Mouse (Mus musculus) ZHBTc4 (cell line): Measurements from ENCODE around the gene Adgrd1.

Experiments used
- DNase-seq: peaks from one replicate; pipeline ENCODE4 v3.0.0-alpha.2; 2011; ENCODE audit warnings: low read depth, low spot score

Adgrd1 gene

DNA sequence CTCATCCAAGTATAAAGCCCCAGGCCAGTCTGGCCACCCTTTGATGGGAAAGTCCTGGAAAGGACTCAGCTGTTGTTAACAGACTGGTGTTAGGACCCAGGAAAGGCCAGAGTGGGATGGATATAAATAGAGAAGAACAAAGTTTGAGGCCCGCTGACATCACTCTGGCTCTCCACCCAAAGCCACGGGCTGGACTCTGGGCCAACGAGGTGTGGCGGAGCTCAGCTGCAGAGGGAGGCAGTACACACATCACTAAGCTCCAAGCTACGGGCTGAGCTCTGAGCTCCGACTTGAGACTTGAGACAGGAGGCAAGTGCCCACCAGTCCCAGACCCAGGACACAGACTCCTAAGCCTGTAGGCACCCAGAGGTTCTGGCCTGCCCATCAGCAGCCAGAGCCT is at the start of gene Adgrd1:
TSS of gene Adgrd1 (plus strand) at position 240 of the 400 bp plus-strand sequence.
- DNase-seq: no peak

DNA sequence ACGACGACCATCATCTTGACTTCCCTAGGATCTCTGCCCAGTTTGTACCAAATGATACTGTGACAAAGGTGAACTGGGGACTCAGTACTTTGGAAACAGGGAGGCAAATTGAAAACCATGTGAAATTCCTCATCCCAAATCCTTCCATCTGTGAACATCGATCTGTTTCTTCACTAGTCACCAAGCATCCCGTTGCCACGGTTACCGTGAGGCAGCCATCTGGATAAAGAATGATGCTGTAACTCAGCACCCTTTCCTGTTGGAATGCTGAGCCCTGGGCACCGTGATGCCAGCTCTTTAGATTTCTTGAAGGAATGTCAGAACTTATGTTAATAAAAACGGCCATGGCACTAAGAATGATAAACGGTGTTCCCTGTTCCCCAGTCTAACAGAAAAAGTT is 47.2 kb upstream of the Adgrd1 start:
- DNase-seq: no peak

DNA sequence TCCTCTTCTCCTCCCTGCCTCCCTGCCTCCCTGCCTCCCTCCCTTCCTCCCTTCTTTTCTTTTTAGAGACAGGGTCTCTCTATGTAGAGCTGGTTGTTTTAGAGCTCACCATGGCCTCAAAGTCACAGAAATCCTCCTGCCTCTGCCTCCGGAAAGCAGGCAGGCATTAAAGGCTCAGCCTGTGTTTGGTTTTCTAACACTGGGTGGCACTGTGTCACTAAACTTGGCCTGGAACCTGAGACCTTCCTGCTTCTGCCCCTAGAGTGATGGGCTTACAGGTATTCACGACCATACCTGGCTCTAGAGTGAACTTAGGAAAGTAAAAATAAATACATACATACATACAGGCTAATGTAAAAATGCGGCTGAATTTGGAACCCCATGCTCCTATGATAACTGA is 44.6 kb upstream of the Adgrd1 start:
- DNase-seq: peak; percentile 59

DNA sequence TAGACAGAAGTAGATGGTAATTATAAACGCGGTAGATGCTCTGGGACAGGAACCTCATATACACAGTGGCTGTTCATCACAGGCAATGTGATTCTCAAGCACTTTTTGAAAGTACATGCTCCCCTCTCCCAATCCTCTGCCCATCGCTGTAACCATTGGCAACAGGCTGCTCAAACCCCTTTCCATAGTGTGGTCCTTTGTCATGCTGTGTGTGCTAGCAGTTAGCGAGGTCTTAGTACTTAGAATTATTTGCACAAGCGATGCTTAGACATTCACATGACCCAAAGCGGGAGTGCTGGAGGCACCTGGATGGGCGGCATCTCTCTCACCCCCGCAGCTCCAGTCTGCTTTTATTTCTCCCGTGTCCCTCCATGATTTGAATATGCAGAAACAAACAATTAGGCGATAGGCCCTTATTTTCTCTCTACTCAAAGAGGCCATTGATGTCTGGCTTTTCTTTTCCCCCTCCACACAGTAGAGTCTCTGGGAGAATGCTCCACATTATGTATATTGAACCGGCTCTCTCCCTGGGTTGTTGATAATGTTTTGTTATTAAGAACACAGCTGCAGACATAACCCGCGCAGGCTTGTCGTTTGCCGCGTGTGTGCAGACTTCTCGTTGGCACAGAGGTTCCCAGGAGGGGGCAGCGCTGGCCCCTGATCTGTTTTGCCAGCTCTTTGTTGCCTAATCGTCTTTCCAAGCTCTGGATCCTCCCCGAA is 43.8 kb upstream of the Adgrd1 start:
- no peak for DNase-seq

DNA sequence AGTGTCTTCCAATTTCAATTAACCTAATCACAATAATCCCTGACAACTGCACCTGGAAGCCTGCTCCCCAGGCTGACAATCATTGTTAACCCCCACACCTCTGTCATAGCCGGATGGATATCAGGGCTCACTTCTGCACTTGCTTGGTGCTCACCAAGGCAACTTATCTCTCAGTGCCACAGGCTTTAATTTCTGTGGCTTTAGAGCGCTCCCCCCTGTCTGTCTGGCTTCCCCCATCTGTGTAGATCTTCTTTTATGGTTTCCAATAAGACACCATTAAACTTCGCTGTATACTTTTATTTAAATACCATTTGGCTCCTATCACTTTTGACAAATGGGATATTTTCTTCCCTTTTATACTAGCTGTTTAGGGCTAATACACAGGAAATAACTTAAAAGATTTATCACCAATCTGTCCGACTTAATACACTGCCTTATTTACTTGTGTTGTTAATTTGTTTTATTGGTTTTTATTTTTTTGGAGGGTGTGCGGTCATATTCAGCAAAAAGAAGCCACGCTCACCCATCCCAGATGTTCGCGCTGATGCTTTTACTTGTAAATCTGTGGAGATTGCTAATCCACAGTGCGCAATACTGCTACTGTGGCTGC is 41.8 kb upstream of the Adgrd1 start:
- DNase-seq: no peak

DNA sequence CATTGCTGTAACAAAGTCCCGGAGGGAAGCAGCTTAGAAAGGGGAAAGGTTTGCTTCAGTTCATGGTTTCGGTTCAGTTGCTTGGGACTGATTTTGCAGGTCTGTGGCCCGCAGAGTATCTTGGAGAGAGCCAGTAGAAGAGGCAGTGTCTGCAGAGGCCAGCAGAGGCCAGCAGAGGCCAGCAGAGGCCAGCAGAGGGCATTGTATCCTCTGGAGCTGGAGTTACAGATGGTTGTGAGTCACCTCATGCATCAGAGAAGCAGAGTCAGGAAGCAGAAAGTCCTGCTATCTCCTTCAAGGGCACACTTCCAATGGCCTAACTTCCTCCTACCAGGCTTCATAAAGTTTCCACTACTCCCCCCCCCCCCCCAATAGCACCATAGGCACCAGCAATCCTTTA is 37.4 kb upstream of the Adgrd1 start:
- peak; percentile 59 for DNase-seq

DNA sequence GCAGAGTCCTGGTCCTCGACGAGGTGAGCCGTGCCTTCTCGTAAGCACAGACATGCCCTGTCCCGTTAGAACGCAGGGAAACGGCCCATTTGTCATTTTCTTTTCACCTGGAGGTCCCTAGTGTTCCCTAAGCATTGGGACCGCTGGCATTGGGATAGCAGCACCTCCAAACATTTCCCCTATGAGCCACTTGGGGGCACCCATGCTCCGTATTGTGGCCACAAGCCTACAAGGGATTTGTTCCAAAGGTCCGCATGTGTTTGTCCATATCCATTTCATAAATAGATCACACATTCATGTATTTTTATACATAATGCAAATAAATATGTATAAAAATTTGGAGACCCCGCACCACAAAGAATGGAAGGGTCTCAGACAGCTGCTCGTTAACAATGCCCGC is 35.0 kb upstream of the Adgrd1 start:
- peak; percentile 77 for DNase-seq

DNA sequence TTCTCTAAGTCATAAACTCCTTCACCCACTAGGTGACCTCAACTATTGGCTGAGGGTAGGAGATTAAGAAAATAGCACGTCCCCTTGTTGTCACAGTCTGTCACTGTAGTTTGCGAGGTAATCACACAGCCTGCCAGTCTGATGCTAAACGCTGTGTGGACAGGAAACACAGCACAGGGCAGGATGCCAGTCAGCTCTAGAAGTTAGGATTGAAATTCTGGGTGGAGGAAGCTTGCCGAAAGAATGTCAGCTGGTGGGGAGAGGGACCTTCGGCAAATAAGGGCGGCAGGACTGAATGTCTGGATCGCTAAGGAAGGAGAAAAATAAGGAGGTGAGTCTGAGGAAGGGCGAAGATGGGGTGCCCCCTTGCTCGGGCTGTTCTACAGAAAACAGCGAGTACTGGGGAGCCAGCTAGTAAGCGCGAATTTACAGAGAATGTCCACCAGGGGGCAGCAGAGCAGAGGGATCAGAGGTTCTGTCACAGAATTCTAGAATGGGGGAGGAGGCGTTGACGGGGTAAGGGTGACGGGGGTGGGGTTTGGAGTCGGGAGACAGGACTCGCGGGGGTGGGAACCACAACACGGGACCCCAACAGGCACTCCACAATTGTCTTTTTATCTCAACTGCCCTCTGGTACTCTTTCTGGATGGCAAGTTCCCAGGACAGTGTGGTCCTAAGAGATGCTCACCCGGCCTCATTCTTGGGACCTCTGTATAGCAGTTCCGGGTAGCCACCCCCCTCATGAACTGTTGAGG is 33.3 kb upstream of the Adgrd1 start:
- peak; percentile 79 for DNase-seq

DNA sequence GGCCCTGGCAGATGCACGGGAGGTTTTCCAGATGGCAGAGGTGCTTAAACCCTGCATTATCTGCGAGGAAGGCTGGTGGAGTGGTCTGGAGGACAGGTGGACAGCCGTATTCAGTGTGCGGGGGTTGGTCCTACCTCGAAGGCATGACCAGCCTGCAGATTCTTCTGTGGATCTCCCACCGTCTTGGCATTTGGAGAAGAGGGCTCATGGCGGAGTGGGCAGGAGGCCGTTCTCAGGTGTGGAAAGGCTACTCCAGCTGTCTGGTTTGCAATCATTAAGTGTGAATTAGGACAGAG is 32.8 kb upstream of the Adgrd1 start:
- no peak for DNase-seq

DNA sequence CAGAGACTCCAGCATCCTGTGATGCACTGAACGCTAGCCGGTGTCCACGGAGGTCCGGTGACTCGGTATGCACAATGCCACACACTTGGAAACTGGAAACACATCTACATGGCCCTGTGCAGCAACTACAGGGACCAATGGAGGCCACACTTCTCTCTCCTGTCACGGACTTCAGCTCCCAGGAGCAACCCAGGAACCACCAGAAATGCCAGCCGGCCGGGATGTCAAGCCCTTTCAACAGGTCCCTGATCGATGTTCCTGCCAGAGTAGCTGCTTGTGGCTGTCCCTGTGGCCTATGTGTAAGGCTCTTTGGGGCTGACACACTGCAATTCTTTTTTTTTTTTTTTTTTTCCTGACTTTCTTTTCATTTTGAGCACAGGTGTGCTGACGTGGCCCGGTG is 32.4 kb upstream of the Adgrd1 start:
- no peak for DNase-seq

DNA sequence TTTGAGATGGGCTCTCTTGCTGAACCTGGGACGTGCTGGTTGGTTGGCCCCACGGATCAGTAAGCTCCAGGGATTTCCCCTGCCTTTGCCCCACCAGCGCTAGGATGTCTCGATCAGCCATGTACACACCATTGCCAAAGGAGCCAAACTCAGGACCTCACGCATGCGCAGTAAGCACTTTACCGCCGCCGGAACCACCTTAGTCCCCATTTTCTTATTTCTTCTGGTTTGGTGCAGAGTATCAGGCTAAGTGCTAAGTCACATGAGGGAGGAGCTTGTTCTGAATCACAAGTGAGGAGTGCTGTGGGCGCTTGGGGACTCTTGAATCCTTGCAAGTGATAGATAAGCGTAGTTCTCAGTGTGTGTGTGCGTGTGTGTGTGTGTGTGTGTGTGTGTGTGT is 31.2 kb upstream of the Adgrd1 start:
- peak; percentile 93 for DNase-seq

DNA sequence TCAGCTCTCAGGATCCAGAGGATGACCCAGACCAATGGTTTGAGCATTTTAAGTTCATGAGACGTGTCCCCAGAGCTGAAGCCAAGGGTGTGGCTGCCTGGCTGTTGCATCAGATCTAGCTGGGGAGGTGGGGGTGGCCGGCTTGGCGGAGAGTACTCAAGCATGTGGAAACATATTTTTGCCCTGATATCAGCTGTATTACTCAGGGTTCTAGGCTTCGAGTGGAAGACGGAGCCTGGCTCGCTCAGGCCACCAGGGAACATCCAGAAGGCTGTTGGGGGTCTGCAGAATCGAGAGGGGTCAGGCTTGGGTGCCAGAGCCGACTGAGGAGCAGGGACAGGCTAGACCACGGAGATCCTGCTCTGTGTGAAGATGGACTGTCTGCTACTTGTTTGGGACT is 30.6 kb upstream of the Adgrd1 start:
- peak; percentile 31 for DNase-seq

DNA sequence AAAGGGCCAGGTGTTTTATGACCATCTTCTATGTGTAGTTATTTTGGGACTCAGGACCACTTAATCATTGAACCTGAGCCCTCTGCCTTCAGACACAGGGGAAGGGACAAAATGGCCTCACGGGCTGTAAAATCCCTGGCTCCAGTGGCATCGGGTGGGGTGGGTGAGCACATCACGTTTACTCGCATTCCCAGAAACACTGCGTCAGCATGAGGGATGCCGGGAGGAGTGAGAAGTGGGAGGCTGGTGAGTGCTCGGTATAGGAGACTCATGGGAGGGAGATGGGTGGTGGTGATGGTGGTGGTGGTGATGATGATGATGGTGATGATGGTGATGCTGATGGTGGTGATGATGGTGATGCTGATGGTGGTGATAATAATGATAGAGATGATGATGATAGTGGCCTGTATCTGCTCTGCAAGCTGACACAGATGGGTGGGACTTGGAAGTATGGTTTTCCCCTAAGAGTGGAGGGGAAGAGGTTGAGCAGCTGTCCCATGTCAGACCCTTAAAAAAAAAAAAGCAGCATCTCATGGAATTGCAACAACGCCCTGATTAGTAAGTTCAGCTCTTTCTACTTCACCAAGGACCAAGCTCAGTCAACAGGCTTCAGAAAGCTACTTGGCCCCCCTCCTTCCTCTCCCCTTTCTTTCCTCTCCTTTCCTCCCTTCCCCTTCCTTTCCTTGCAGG is 29.9 kb upstream of the Adgrd1 start:
- no peak for DNase-seq

DNA sequence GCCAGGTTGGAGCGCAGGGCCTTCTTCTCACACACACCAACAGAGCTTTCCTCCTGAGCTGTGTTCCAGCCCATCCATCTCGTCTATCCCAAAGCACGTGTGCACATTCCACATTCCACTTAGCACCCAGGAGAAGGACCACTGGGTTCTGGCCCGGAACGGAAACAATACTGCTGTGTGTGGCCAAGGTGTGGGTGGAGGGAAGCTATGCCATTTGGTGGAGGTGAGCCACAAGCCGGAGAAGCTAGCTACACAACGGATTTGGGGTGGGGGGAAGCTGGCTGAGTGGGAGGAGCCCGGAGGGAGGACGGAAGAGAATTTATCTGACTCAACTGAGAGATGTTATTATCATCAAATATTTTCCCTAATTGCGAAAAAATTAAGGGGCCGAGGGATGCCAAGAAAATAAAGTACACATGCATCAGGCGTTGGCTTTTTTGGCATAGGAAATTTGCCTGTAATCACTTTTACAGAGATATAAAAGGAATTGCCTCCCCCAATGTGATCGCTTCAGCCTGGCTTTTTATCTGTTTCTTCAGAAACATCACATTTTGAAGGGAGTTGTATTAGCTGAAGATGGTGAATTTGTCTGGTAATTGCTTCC is 29.2 kb upstream of the Adgrd1 start:
- no peak for DNase-seq

DNA sequence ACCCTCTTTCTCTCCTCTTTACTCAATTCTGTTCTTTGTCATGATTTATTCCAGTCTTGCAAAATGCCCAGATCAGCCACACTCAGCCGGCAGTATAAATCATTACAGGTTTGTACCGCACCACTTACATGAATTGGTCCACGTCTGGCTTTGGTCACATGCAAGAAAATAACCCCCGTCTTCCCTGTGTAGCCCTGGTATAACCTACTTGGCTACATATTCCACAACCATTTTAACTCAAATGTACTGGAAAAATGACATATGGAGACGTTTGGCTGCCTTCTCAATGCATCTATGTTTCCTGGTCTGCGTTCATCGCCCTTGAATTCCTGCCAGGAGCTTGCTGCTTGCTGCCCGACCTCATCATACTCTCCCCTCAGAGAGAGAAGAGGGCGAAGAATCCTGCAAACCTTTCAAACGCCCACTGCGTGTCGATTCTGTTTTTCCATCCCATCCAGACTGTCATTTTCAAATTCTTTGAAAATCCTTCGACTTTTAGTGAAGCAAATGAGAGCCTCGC is 24.7 kb upstream of the Adgrd1 start:
- no peak for DNase-seq

DNA sequence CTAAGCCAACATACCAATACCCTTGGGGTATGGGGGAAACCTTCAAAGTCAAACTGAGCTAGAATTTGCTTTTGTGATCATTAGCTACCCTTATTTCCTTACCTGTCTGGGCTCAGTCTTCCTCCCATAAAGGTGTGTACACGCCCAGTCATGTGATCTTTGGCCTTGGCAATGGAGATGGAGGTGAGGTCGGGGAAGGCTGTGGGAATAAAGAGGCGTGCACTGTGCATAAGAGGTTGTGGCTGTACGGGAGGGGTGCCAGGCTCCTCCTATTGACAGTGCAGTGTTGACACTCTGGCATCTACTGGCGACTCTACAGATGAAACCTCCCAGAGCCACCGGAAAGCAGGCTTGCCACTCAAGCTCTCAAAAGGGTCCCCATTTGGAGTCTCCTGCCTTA is 23.1 kb upstream of the Adgrd1 start:
- no peak for DNase-seq

DNA sequence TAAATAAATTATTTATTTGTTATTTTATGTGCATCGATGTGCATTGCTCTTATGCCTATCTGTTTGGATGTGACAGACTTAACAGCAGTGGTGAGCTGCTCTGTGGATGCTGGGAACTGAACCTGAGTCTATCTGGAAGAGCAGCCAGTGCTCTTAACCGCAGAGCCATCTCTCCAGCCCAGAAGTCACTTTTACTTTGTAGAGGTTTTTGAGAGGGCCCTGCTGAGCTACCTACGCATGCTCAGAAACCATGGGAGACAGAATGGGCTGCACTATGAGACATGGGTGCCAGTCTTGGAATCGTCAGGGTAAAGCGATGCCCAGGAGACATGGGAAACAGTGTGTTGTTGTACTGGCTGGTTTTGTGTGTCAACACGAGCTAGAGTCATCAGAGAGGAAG is 20.5 kb upstream of the Adgrd1 start:
- DNase-seq: no peak

DNA sequence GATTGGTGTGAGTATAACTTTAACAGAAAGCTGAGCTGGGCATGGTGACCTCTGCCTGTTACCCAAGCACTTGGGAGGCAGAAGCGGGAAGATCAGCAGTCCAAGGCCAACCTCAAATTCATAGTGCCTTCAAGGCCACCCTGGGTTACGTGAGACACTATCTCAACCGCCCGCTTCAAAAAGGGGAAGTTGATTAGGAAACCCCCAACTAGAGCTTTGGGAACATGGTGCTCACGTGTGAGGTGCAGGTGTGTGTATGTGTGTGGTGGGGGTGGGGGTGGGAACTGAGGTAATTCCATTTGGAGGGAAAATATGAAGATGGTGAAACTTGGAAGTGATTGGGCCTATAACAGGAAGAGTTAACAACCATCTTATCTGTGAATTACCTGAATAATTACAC is 19.3 kb upstream of the Adgrd1 start:
- no peak for DNase-seq

DNA sequence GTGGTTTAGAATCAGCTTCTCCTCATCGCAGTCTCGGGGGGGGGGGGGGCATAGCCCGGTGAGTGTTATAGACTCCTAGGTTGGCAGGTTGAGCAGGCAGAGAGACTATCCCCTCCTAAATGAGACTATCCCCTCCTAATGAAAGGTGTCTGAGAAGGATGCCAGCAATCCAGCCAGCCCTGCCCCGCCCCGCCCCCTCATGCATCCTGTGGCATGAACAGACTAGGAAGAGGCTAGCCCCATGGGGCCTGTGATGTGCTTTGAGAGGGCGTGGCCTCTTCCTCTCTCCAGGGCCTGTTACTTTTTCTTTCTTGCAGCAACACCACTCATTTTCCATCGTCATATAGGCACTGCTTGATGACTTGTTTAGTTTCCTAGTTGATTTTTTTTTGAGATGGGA is 15.0 kb upstream of the Adgrd1 start:
- DNase-seq: peak; percentile 82

DNA sequence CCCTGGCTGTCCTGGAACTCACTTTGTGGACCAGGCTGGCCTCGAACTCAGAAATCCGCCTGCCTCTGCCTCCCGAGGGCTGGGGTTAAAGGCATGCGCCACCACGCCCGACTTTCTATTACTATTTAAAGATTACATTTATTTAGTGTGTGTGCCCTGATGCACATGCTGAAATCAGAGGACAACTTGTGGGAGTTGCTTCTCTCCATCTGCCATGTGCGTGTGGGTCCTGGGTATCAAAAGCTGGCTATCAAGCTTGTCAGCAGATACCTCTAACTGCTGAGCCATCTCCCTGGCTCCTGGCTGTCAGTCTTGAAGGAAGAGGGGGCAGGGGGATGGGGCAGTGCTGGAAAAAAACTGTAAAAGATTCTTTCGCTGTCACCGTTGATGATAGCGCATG is 11.4 kb upstream of the Adgrd1 start:
- DNase-seq: no peak

DNA sequence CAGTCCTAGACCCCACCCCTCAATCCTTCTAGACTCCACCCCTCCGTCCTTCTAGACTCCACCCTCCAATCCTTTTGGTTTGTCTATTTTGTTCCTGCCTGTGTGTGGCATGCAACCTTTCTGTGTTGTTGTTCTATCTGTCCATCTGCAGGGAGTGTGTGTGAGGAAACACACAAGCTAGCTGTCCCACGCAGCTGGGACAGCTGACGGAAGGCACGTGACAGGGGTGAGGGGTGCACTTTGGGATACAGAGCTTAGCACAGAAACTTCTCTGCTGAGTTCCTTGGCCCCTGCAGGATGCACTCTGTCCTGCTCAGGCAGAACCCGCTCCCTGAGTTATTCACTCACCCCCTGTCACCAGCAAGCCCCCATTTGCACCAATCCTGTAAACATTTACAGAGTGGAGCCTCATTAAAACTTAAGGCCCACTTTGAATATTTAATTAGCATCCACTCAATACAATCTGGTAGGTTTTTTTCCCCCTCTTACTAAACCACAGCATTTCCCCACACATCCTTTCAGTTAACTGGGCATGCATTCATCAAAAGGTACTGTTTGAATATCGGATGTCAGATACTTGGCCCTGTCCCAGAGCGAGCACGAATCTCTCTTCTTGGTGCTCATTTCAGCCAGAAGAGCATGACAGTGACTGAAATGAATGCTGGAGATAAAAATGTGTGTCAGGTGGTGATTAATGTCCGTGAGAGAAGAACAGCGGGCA is 4.0 kb upstream of the Adgrd1 start:
- peak; percentile 50 for DNase-seq
